Mouse (Mus musculus): ENCODE measurements around the gene Commd1. TPM values are rescaled to one million over a fixed set of nuclear protein-coding genes. Genes with fewer than 3 reads are reported as not detected.

The Commd1 gene
- polyA plus RNA-seq, 1 experiment from 2014 or later: 245 TPM

DNA sequence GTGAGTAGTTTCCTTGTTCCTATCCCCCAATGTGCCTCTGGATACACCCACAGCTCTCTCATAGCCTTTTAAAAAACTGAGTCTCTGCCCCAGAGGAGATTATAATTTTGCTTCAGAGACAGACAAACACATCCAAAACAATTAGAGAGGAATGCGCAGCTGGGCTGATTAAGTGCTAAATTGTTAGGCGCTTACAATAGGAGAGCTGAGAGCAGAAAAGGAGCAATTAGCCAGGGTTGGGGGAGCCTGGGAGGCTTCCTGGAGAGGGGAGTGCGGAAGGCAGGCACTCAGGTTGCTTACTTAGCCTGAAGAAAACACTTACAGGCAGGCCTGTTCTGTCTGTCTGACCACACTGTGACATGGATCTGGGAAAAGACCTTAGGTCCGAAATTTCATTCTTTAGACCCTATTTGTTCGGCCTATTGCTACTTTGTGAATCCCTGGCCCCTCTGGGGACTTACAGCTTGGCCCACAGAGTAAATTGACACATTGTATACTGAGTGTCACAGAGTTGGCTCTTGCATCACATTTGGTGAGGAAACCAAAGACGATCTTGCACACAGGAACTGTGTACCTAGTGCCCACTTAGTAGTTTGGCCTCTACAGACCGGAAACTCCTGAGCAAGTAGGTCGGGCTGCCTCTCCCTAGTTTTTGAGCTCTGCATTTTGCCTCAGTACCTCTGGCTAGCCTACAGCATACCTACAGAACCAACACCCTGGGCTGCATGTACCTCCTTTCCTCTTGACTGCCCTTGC is 117.7 kb downstream of the Commd1 start:
- Histone ChIP-seq H3K9me3 (no peaks in the 10 kb centered on the region), H3K4me1 (replicated peaks) (peaks cover 13% of the 10 kb centered on the region), H3K4me2 (no peak overlapping the region), H3K4me3 (no peak overlapping the region), H3K9ac (no peak overlapping the region), H3K36me3 (no peaks in the 10 kb centered on the region), H3K27me3 (peaks cover 34% of the 10 kb centered on the region), H3K27ac (replicated peaks) (no peak overlapping the region)
- no peak for ATAC-seq (ENCODE audit: low FRiP score, low read depth)
- WGBS: 54% methylated on average over 8 of the region's 8 CpGs

GRCm38 (mm10) chr11:22863581-22863980 is 118.6 kb downstream of the Commd1 start:
- peaks cover 20% of the 10 kb centered on the region for H3K4me1 ChIP-seq (replicated peaks)
- no peak overlapping the region for H3K9ac ChIP-seq
- no peak overlapping the region for H3K27ac ChIP-seq (replicated peaks)
- no peak overlapping the region for H3K4me3 ChIP-seq
- H3K27me3 ChIP-seq: peaks cover 38% of the 10 kb centered on the region
- H3K9me3 ChIP-seq: no peaks in the 10 kb centered on the region
- WGBS: 47% methylated on average over 4 of the region's 4 CpGs
- H3K36me3 ChIP-seq: no peaks in the 10 kb centered on the region
- ATAC-seq (ENCODE audit: low FRiP score, low read depth): no peak
- H3K4me2 ChIP-seq: no peak overlapping the region

- H3K9me3 ChIP-seq: no peaks in the 10 kb centered on the region
- H3K4me1 ChIP-seq (replicated peaks): peaks cover 25% of the 10 kb centered on the region
- H3K4me3 ChIP-seq: no peak overlapping the region
- H3K36me3 ChIP-seq: no peaks in the 10 kb centered on the region
- ATAC-seq (ENCODE audit: low FRiP score, low read depth): no peak
- peak overlapping the region; percentile 100; the same call in 1 of the 2 replicates for H3K4me2 ChIP-seq
- whole genome bisulfite sequencing: 61% methylated on average over 4 of the region's 4 CpGs
- H3K9ac ChIP-seq: no peak overlapping the region
- H3K27me3 ChIP-seq: peaks cover 56% of the 10 kb centered on the region
- no peak overlapping the region for H3K27ac ChIP-seq (replicated peaks)
Observed at GRCm38 (mm10) chr11:22861315-22861714, 120.9 kb downstream of the Commd1 start.

GRCm38 (mm10) chr11:22860335-22861227 is 121.6 kb downstream of the Commd1 start, which contains the start of gene B3gnt2:
B3gnt2 (minus strand) TSS chr11:22860961.
- peaks cover 61% of the 10 kb centered on the region for H3K27me3 ChIP-seq
- ATAC-seq (ENCODE audit: low FRiP score, low read depth): peak; percentile 29; the same call in 1 of the 2 replicates
- WGBS: 6% methylated on average over 41 of the region's 41 CpGs

GRCm38 (mm10) chr11:22859633-22860334 is 122.4 kb downstream of the Commd1 start:
- Histone ChIP-seq H3K9ac (peak overlapping the region; percentile 60), H3K36me3 (no peaks in the 10 kb centered on the region), H3K9me3 (no peaks in the 10 kb centered on the region), H3K27ac (replicated peaks) (peak overlapping the region; percentile 34; the same call in 1 of the 2 replicates), H3K4me1 (replicated peaks) (peaks cover 25% of the 10 kb centered on the region), H3K27me3 (peaks cover 63% of the 10 kb centered on the region), H3K4me2 (peak overlapping the region; percentile 100), H3K4me3 (peak overlapping the region; percentile 83)
- peak; percentile 91 for ATAC-seq (ENCODE audit: low FRiP score, low read depth)
- under 1% methylated on average over 36 of the region's 55 CpGs for WGBS

More at GRCm38 (mm10) chr11:22860335-22861227, 121.6 kb downstream of the Commd1 start, which contains the start of gene B3gnt2:
- peak within 1 kb of the TSS; percentile 100 for H3K4me2 ChIP-seq
- peak within 1 kb of the TSS; percentile 60 for H3K9ac ChIP-seq
- peak within 1 kb of the TSS; percentile 34; the same call in 1 of the 2 replicates for H3K27ac ChIP-seq (replicated peaks)
- H3K36me3 ChIP-seq: no peaks in the 10 kb centered on the region
- peak within 1 kb of the TSS; percentile 83 for H3K4me3 ChIP-seq
- peaks cover 25% of the 10 kb centered on the region for H3K4me1 ChIP-seq (replicated peaks)
- no peaks in the 10 kb centered on the region for H3K9me3 ChIP-seq

DNA sequence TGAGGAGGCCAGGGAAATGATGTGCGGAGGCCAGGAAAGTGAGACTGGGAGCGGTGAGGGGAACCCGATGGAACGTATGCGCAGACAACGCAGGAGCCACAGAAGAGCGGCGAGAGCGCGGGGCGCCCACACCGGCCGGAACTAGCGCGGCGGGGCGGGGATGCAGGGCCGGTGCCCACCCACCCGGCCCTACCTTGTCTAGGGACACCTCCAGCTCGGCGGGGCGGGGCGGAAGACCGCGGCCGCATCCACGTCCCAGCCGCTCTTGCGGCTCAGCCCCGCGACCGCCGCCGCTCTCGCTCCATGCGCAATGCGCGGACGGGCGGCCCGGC is 122.9 kb downstream of the Commd1 start:
- H3K36me3 ChIP-seq: no peaks in the 10 kb centered on the region
- WGBS: under 1% methylated on average over 36 of the region's 41 CpGs

GRCm38 (mm10) chr11:22858441-22859300 is 123.5 kb downstream of the Commd1 start:
- peak overlapping the region; percentile 100 for H3K4me2 ChIP-seq
- H3K36me3 ChIP-seq: no peaks in the 10 kb centered on the region
- peak overlapping the region; percentile 83 for H3K4me3 ChIP-seq
- H3K9ac ChIP-seq: peak overlapping the region; percentile 60
- 0 out of 2 replicates have a peak, but pooled peaks have one; percentile 24 for ATAC-seq (ENCODE audit: low FRiP score, low read depth)
- H3K9me3 ChIP-seq: no peaks in the 10 kb centered on the region
- peaks cover 60% of the 10 kb centered on the region for H3K27me3 ChIP-seq
- peaks cover 21% of the 10 kb centered on the region for H3K4me1 ChIP-seq (replicated peaks)
- no peak overlapping the region for H3K27ac ChIP-seq (replicated peaks)
- 3% methylated on average over 50 of the region's 50 CpGs for WGBS

More for the DNA sequence above, 122.9 kb downstream of the Commd1 start:
- H3K27ac ChIP-seq (replicated peaks): no peak overlapping the region
- no peaks in the 10 kb centered on the region for H3K9me3 ChIP-seq
- peaks cover 61% of the 10 kb centered on the region for H3K27me3 ChIP-seq
- ATAC-seq (ENCODE audit: low FRiP score, low read depth): peak; percentile 80
- peaks cover 23% of the 10 kb centered on the region for H3K4me1 ChIP-seq (replicated peaks)
- H3K9ac ChIP-seq: peak overlapping the region; percentile 60
- H3K4me3 ChIP-seq: peak overlapping the region; percentile 83
- H3K4me2 ChIP-seq: peak overlapping the region; percentile 100

GRCm38 (mm10) chr11:22857705-22858440 is 124.3 kb downstream of the Commd1 start:
- 20% methylated on average over 25 of the region's 25 CpGs for WGBS
- H3K27me3 ChIP-seq: peaks cover 57% of the 10 kb centered on the region

GRCm38 (mm10) chr11:22857106-22857704 is 125.0 kb downstream of the Commd1 start:
- H3K27me3 ChIP-seq: peaks cover 53% of the 10 kb centered on the region
- H3K36me3 ChIP-seq: no peaks in the 10 kb centered on the region
- ATAC-seq (ENCODE audit: low FRiP score, low read depth): no peak
- no peak overlapping the region for H3K4me3 ChIP-seq
- 82% methylated on average over 5 of the region's 5 CpGs for WGBS
- peak overlapping the region; percentile 100 for H3K4me2 ChIP-seq
- H3K9ac ChIP-seq: no peak overlapping the region
- H3K4me1 ChIP-seq (replicated peaks): peaks cover 21% of the 10 kb centered on the region
- no peak overlapping the region for H3K27ac ChIP-seq (replicated peaks)
- H3K9me3 ChIP-seq: no peaks in the 10 kb centered on the region

More at GRCm38 (mm10) chr11:22857705-22858440, 124.3 kb downstream of the Commd1 start:
- Histone ChIP-seq H3K9me3 (no peaks in the 10 kb centered on the region), H3K4me1 (replicated peaks) (peaks cover 21% of the 10 kb centered on the region), H3K4me2 (peak overlapping the region; percentile 100), H3K36me3 (no peaks in the 10 kb centered on the region), H3K9ac (peak overlapping the region; percentile 60; the same call in 1 of the 2 replicates), H3K27ac (replicated peaks) (no peak overlapping the region), H3K4me3 (peak overlapping the region; percentile 83)
- no peak for ATAC-seq (ENCODE audit: low FRiP score, low read depth)

DNA sequence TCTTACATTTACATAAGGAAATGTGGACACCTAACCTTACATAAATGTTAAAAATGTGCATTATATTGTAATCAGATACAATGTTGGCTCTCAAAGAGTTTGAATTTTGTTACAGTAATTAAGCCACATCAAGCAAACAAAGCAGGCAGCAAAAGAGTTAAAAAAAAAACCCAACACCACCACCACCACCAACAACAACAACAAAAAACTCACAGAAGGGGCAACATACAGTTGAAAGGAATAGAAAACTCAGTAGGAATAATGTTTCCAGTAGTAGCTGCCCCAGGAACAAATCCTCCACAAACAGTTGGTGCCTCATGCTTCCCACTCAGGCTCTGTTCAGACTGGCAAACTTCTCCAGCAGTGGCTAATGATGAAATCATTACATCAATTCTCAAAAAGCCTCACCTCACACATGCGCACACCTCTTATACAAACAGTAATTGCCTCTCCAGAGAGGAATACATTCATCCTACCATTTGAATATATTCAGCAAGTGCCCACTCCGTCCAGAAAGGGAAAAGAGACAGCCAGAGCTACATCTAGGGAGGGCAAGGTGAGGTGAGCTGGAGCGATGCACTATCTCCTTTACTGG is 125.7 kb downstream of the Commd1 start:
- peaks cover 47% of the 10 kb centered on the region for H3K27me3 ChIP-seq
- no peaks in the 10 kb centered on the region for H3K36me3 ChIP-seq
- no peak for ATAC-seq (ENCODE audit: low FRiP score, low read depth)
- no peaks in the 10 kb centered on the region for H3K9me3 ChIP-seq
- H3K9ac ChIP-seq: no peak overlapping the region
- peaks cover 21% of the 10 kb centered on the region for H3K4me1 ChIP-seq (replicated peaks)
- no peak overlapping the region for H3K4me3 ChIP-seq
- H3K27ac ChIP-seq (replicated peaks): no peak overlapping the region
- WGBS: 82% methylated on average over 3 of the region's 3 CpGs
- no peak overlapping the region for H3K4me2 ChIP-seq

All from hindbrain, embryonic 15.5 days (tissue).